Mouse (Mus musculus) layer of hippocampus, adult 18-20 months (tissue): Measurements from ENCODE around the gene Sync. TPM values are rescaled to one million over a fixed set of nuclear protein-coding genes. Genes with fewer than 3 reads are reported as not detected.
A peak's percentile ranks its signal among the peaks of the same experiment; 100 is the strongest.

Experiments used
- DNase-seq, 2 experiments: peaks; one replicate each; pipeline ENCODE4 v3.0.0; 2022; ENCODE audit warnings: low spot score in 2 of 2
- total RNA-seq, 2 experiments: library from RNA; stranded (reverse); gene quantifications; 2 replicates each; pipeline ENCODE4 v1.2.3; 2021

The Sync gene
- total RNA-seq, 2 experiments from 2014 or later: 0.99 TPM

DNA sequence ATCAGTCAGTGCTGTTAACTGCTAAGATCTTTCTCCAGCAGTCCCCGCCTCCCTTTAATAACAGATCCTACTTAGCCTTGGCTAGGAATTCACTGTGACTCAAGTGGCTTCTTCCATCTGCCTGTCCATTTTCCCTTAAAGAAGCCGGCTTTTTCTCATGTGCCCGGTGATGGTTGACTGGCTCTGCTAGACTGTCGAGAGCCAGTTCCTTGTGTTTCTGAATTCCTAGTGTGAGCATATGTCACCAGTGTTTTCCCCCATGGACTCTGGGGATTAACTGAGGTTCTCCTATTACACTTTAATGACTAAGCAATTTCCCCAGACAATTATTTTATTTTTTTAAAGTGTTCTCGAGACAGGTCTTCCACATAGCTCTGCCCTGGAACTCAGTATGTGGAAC lies 16.0 kb downstream of the Sync start:
- DNase-seq: no peak

DNA sequence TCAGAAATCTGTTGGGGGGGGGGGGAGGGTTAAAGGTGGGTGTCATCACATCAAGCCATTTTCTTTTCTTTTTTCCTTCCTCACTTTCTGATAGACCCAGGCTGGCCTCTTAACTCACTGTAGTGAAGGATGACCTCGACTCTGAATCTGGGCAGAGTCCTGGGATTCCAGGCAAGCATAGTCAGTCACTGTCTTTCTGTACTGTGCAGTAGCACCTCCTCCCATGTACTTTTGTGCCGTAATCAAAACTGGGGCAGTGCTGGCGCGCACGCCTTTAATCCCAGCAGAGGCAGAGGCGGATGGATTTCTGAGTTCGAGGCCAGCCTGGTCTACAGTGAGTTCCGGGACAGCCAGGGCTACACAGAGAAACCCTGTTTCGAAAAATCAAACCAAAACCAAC lies 16.4 kb downstream of the Sync start:
- DNase-seq: no peak

DNA sequence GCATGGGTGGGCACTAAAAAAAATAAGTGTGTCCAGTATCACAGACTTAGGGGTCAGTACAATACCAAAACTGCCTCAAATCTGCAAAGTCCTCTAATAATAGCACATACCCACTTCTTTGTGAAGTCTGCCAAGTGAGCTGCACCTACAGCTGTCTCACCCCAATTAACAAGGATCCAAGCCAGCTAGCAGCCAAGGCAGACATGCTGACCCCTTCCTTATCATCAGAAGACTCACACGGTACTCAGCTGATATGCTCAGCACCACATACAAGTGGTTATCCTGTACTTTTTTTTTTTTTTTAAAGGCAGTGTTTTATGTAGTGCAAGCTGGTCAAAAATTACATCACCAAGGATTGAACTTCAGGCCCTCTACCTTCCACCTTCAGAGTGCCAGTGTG lies 16.9 kb downstream of the Sync start:
- DNase-seq: no peak

DNA sequence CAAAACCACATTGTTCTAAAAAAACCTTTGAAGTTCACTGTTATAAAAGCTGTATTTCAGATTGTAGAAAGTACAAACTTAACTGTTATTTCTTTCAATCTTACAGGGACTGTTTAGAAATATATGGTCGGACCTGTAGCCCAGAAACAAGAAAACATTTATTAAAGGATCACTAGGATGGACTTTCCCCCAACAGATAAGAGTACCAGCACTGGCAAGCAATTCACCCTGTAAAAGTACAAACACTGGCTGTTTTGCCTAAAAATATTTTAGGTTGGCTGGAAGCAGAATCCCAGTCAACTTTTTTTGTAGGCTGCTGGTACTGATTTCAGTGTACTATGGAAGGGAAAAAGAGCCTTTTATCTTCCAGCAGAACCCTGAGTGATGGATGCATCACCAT lies 20.5 kb downstream of the Sync start:
- DNase-seq: no peak

DNA sequence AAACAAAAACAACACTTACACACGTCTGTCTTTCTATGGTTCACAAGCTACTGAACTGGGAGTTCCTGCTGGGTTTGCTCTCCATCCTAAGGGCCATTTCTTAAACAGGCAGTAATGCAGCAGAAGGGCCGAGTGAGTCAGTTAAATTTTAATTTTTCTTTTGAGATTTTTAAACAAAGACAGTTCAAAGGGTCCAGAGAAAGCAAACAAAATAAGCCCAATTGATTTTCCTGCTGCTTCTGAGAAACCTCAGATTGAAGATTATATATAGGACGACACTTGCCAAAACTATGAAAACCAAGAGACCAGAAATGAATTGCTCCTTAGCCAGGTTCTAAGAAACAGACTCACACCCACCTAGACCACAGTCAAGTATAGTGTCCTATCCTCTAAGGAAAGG lies 26.5 kb downstream of the Sync start:
- DNase-seq: no peak

DNA sequence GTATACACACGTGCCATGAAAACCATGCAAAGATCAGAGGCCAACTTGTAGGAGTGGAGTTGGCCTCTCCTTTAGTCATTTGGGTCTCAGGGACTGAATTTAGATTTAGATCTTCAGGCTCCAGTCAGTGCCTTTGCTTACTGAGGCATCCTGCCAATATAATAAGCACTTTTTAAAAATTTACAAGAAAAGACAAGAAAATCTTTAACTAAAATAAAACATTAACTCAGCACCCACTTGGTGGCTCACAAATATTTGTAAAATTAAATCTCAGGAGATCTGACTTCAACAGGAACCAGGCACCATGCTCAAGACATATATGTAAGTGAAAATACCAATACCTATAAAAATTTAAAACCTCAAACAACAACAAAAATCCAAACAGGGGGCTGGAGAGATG lies 33.5 kb downstream of the Sync start:
- DNase-seq: no peak

DNA sequence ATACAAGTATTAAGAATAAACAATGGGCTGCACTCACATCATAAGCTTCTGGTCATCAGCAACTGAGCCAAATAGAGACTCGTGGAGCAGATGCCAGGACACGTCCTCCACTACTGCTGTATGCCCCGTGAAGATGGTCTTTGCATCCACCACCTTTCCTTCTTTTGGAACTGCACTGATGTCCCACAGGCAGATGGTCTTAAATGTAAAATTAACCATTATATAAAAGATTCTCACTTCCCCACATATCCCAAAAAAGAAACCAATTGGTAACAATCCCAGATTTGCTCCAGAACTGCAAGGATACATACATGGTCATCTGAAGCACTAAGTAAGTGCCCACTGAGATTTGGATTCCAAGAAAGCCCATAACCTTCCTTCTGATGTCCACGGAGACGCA lies 34.6 kb downstream of the Sync start:
- no peak for DNase-seq

DNA sequence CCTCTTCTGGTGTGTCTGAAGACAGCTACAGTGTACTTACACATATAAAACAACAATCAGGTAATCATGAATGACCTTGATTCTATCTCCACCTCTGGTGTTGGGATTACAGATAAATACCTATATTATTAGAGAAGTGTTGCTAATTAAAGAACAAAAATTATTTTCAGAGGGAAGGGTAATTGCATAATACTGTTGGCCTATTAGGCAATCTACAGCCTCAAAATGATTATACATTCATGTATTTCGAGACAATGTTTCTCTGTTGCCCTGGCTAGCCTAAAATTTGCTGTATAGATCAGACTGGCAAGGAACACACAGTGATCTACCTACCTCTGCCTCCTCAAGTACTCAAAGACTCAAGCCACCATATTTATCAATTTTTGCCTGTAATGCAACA lies 36.1 kb downstream of the Sync start:
- no peak for DNase-seq

DNA sequence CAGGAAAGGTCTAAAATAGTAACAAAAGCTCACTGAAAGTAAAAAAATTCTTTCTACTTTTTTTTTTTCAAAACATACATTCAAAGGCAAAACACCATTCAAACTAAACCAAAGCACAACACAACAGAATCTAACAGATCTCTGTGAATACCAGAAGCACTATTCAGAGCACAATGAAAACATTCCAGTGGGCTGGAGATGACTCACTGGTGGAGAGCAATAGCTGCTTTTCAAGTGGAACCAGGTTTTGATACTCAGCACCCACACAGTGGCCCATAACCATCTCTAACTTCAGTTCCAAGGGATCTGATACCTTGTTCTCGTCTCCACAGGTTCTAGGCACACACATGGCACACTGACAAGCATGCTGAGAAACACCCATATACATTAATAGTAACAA lies 37.3 kb downstream of the Sync start:
- peak; percentile 13 to 50 for DNase-seq

DNA sequence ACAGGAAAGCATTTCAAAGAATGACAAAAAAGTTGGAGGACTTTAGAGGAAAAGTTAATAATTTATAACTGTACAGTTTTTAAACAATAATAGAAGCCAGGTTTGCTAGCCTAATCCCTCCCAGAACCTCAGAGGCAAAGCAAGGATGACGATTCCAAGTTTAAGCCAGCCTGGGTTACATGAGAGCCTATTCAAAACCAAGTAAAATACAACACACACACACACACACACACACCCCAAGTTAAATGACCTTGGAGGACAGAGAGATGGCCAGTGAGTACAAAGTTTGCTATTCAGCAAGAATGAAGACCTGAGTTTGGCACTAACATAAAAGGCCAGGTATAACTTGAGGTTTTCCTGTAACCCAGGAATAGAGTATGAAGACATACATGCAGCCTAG lies 38.8 kb downstream of the Sync start:
- DNase-seq: no peak

DNA sequence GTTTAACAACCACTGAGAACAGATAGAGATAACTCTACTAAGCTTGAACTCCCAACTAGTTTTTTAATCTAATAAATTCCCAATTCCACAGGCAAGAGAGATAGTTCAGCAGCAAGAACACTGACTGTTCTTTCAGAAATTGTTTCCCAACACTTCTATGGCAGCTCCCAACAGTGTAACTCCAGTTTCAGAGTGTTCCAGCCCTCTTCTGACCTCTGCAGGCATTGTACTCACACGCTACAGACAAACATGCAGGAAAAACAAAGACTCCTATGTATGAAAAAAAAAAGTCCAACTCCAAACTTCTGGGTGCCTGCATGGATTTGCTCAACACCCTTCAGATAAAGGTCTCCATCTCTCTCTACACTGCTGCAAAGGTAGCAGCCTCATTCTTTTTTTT lies 45.4 kb downstream of the Sync start:
- DNase-seq: no peak

DNA sequence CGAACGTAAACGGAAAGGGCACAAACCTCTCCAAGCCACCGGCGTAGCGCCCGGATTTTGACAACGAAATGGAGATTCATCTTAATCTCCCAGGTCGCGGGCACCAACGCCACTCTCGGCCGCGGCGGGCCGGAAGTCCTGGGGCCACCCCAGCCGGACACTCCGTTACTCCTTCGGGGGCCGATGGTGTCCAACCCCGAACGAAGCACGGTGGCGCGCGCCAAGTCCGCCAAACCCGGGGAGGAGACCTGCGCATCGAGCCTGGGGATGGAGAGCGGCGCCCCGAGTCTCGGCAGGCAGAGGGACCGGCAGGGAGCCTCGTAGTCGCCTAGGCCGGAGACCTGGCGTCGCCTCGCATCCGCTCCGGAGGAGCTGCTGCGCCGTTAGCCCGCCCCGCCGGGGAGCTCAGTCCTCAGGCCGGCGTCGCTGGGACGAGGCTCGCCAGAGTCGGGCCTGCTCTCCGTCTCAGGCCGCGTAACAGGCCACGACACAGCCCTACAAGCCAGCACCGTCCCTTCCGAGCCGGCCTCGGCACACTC lies 47.3 kb downstream of the Sync start:
- DNase-seq: no peak

DNA sequence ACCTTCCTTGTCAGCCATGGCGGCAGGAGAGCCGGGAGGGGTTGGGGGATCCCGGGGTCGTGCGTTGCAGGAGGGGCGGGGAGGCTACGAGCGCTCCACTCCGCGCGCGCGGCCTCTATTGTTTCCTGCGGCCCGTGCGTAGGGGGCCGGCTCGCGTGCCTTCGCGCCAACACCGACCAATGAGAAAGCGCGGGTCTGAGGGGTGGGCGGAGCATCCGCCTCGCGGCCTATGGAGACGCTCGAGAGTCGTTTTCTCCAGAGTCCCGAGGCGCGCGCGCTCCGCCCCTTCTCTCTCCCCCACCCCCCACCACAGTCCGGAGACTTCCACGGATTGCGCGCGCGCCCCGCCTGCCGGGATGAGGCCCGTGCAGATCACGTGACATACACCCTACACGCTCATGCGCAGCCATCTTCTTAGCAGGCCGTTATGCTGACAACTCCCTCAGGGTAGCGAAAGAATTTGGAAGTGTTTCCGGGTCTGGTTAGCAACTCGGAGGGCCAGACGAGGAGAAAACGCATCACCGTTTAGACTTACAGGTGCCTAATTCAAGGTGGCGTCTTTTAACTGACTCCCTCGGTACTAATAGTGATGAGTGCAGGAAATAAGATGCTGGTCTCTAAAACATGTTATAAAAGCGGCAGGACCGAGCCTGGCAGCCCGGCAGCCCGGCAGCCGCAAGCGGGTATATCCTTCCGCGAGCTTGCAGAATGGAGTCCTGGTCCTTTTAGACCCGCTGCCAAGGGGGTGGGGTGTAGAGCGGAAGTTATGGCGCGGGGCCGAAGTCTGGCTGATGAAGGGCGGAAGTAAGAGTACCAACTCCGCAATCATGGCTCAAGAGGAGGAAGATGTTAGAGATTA lies 48.0 kb downstream of the Sync start, which contains the start of the genes Rbbp4 and Zbtb8os:
TSS of gene Rbbp4 (minus strand) at position 155 of the 859 bp plus-strand sequence.
TSS of gene Zbtb8os (plus strand) at position 480 of the 859 bp plus-strand sequence.
- peak; percentile 98 for DNase-seq

DNA sequence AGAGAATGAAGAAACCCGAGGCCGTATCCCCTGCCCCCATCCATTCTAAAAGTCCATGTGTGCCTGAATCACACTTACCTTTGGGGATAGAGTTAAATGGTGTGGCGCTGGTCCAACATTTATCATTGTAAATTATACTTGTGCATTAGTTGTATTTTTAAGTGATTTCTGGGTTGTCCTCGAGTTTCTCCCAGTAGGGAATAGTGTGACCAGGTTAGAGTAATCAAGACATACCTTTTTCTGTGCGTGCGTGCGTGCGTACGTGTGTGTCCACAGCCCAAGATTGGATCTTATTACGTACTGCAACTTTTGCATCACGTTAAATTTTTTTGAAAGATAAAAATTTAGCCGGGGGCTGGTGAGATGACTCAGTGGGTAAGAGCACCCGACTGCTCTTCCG lies 48.9 kb downstream of the Sync start:
- DNase-seq: no peak

DNA sequence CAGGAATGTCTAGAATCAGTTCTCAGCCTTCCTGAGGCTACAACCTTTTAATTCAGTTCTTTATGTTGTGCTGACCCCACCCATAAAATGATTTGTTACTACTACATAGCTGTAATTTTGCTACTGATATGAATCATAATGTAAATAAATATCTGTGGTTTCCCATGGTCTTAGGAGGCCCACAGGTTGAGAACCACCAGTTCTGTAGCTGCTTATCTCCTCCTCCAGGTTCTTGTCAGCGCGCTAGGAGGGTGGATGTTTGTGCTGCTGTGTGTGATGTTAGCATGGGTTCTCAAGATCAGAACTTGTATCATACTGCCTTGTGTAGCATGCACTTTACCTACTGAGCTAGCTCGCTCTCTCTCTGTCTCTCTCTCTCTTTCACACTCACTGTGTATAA lies 52.3 kb downstream of the Sync start:
- DNase-seq: no peak

DNA sequence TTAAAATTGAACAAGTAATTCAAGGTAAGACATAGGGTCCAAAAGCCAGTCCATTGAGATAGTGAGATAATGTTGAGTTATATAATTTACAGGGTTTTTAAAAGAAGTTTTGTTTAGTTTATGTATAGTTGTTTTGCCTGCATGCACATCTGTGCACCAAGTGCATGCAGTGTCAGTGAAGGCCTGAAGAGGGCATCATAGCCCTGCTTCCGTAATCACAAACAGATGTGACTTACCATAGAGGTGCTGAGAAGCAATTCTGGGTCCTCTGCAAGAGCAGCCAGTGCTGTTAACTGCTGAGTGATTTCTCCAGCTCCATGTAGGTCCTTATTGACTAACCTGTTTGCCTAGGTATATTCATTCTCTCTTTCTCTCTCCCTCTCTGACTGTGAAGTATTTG lies 54.5 kb downstream of the Sync start:
- DNase-seq: no peak

DNA sequence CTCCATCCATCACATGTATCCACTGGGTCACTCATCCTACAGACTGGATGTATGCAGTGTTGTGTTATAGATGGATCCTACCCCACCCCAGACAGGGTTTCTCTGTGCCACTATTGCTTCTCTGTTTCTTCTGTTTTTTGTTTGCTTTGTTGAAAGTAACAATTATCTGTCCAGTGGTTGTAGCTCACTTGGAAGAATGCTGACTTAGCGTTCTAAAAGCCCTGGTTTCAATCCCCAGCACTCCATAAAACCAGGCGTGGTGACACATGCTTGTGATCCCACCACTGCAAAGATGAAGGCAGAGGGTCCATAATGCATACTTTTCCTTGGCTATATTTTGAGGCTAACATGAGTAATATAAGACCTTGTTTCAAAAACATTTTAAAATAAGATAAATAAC lies 55.3 kb downstream of the Sync start:
- DNase-seq: no peak

DNA sequence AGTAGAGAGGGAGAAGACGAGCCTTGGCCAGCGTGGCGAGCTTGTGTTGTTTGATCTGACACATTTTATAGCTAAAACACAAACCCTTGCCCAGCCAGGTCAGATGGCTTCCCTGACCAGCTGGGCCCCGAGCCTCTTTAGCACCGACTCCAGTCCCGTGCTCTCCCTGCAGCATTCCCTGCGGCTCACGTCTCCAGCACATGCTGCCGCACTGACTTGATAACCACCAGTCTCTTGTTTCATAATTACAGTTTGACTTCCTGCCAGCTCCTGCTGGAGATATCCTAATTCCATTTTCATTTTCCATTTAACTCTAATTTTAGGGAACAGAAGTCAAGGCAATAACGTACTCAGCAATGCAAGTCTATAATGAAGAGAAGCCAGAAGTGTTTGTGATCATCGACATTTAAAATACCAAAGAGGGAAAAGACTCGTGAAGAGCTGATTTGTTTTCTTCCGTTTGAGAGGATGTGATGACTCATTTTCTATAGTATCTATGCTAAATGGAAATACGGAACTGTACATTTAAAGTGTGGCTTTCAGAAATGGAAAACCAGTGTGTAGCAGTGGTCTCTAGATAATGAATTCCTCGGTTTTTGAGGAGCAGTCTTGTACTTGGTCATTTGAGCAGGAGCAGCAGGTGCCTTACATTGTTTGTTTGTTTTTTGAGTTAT lies 59.2 kb downstream of the Sync start:
- peak; percentile 54 to 79 for DNase-seq

DNA sequence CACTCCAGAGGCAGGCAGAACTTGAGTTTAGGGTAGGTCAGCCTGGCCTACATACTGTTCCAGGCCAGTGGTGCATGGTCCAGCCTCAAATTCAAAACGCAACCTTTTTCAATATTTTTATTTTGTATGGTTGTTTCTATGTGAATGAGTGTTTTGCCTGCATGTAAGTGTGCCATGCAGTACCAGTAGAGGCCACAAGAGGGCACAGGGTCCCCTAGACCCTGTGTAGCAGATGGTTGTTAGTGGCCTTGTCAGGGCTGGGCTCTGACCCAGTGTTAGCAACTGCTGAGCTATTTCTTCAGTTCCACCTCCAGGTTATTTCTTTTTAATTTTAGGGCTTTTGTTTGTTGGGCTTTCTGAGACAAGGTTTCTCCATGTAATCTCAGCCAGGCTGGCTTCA lies 63.2 kb downstream of the Sync start:
- peak in 1 of 2 experiments; percentile 79 for DNase-seq

DNA sequence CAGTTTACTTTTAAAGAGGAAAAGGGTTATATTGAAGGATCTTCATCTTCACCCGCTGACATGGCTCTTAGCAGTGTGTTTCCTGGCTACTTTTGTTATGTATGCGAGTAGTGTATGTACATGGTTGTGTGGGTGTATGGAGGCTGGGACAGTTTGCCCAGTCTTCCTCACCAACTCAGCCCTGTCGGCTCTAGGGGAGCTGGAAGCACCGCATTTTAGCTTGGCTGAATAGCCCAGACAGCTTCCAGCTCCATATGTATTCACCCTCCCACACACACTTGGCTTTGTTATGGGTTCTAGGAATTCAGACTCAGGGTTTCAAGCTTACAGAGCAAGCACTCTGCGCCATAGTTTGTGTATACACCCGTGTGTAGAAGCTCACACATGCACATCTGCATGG lies 63.7 kb downstream of the Sync start:
- peak; percentile 54 to 80 for DNase-seq

DNA sequence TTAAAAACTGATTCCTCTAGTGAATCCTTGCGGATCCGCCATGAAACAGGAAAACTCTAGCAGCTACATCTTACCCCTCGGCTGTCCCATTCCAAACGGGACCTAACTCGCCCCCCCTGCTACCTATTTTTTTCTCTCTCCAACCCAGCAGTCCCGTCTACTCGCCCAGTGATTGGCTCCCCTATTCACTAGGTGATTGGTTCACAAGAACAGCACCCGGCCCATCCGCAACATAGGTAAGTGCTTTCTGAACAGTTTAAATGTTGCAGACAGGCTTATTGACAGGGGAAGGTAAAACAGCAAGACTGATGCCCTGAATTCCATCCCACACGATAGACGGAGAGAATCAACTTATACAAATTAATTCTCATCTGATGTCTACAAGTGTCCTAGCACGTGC lies 65.8 kb downstream of the Sync start:
- no peak for DNase-seq

DNA sequence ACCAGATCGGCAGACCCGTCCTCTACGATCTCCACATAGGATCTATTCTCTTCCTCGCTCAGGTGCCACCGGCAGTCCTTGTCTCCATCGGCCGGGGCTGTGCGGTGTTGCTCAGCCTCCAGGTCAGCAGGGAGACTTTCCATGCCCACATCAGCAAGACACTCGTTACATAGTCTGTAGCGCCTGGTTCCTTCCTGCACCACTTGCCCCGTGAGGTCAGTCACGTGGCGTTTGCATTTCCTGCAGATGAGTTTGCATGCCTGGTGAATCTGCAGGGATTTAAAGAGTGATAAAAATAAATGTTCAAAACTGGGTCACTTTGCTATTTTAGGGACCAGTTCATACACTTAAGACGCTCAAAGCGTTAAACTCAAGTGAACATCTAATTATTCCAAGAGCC lies 66.8 kb downstream of the Sync start:
- no peak for DNase-seq
